Mouse (Mus musculus) spleen, postnatal 10 days (tissue): ENCODE measurements at regions not wholly inside any gene's neighbourhood (a gene's known extent, or its start where the extent isn't known, plus 50 kb on each side); places are given as distances from the start of the nearest gene placed in this dataset.
"Not testable (repeated sequence)": the region's sequence is repeated elsewhere in the genome, so short reads cannot be mapped to it uniquely, and the experiment has no call there.

ENCODE experiments used
- DNase-seq, 2 experiments: peaks; one replicate each; pipeline ENCODE4 v3.0.0; 2021 to 2022; ENCODE audit warnings: low spot score in 2 of 2

- no peak for DNase-seq
Observed at GRCm38 (mm10) chr8:31518903-31519302, 1909.6 kb upstream of the 5930422O12Rik start.

- no peak for DNase-seq
Observed at GRCm38 (mm10) chr8:31520991-31521448, 1907.5 kb upstream of the 5930422O12Rik start.

DNA sequence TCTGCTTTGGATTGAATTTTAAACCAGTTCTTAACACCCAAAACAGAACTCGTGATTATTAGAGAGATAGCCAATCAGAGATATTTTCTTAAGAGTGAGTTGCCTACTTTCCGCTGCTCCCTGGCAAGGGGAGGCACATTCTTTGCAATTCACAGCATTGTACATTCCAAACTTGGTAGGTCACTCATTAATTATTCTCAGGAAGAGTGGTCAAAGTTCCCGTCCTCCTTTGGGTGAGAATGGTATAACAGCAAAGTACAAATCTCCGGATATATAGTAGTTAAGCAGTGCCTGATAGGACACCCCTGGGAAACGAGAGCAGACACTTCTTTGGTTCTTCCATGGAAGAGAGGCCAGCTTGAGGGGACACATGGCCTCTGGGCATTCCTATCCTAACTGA lies 1903.4 kb upstream of the 5930422O12Rik start:
- DNase-seq: no peak

- DNase-seq: no peak
Observed at GRCm38 (mm10) chr8:31539251-31539650, 1889.3 kb upstream of the 5930422O12Rik start.

GRCm38 (mm10) chr8:31541646-31542045 lies 1886.9 kb upstream of the 5930422O12Rik start:
- DNase-seq: no peak

GRCm38 (mm10) chr8:31574136-31574535 lies 1854.4 kb upstream of the 5930422O12Rik start:
- DNase-seq: no peak

GRCm38 (mm10) chr8:31576129-31576528 lies 1852.4 kb upstream of the 5930422O12Rik start:
- DNase-seq: no peak

- no peak for DNase-seq
Observed at GRCm38 (mm10) chr8:31584661-31585060, 1843.8 kb upstream of the 5930422O12Rik start.

DNA sequence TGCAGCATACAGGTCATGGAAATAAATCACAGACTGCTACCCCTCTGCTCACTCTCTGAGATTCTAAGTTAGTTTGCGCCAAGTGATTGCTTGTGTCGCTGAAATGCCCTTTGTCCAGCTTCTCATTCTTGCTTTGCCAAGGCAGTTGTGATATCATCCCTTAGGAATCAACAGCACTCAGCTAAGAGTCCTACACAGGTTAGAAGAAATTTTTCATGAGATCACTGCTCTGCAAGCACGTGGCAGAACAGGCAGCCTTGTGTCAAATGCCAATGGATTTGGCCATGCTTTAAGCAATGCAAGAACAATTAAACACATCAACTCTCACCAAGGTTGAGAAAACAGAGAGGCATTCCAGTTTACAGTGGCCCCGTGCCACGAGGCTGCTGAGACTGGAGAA lies 1829.0 kb upstream of the 5930422O12Rik start:
- no peak for DNase-seq

DNA sequence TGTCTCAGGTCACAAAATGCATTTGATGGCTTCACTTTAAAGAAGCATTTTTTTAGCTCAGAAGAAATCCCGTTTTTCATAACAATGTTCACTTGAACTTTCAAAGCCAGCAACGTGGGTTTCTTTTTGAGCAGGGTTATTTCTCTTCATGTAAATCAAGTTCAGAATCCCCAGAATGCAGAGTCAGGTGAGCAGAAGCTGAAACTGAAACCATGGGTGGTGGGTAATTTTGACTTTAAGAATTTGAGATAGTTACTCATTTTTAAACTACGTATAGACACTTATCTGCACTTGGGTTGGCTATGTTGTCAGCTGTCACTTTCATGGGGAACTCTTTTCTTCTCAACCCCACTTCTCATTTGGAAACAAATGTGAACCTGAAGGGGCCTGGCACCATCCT lies 1827.5 kb upstream of the 5930422O12Rik start:
- DNase-seq: no peak

DNA sequence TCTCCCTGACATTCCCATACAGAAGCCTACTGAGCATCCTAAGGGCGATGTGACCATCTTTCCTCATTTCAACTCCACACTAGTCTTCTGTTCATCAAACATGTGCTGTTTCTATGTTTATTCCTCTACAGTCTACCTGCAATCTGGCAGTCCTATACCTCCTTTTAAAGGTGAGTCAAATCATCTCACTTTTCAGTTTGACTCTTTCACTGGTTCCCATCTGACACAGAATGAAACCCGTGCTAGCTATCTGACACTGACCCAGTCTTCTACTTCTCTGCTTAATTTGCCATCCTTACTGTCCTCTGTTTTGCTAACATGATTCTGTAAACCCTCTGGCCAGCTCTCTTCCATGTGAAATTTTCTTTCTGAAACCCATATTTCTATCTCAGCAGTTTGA lies 1812.0 kb upstream of the 5930422O12Rik start:
- DNase-seq: no peak

GRCm38 (mm10) chr8:31627708-31628107 lies 1800.8 kb upstream of the 5930422O12Rik start:
- no peak for DNase-seq

- no peak for DNase-seq
Observed at GRCm38 (mm10) chr8:31628146-31628545, 1800.4 kb upstream of the 5930422O12Rik start.

DNA sequence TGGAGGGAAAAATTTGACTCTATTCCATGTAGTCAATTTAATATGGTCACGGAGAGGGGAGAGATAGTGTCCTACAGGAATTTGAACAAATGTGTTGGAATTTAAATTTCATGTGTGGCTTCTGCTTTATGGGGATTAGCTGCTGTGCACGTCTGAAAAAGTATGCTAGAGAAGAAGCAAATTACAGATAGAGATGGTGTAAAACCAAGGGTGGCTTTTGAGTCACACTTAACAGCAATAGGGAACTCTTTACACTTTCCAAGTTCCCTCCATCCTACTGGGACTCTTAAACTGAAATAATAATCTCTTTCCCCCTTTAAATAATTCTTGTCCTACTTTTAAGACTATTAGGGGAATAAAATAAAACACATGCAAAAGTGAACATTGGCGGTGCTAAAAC lies 1790.1 kb upstream of the 5930422O12Rik start:
- no peak for DNase-seq

DNA sequence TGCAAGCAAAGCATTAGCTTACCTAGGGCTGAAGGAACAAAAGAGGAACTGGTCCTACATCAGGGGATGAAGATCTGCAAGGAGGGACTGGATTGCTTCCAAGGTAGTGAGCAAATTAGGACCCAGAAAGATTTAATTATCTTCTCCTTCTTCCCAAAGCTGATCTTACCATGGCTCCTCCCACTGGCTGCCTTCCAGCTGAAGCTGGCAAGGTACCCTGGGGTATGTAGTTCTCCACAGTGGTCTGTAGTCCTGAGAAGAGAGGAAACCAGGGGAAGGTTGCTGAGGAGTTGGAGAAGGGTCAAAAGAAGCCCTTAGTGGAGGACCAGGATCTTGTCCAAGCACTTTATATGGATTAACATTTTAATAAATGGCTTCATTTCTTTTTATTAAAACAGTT lies 1764.8 kb upstream of the 5930422O12Rik start:
- DNase-seq: no peak

DNA sequence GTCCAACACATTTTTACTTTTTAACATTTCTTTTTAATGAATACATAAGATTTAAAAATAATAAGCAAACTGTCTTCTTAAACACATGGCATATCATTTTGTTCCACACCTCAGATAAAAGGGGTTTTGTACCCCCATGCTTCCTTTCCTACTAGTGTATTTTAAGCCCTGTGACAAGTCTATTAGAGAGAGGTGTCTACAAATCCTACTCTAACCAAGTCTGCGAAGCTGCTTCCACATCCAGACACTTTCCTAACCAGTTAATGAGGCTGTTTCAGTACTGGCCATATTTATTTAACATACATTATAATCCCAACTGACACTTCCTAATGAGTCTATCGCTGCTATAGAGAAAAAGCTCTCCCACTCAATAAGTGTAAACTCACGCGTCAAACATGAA lies 1763.0 kb upstream of the 5930422O12Rik start:
- DNase-seq: no peak

- no peak for DNase-seq
Observed at GRCm38 (mm10) chr8:31704168-31704567, 1724.3 kb upstream of the 5930422O12Rik start.

GRCm38 (mm10) chr8:31713321-31714076 lies 1715.0 kb upstream of the 5930422O12Rik start:
- no peak for DNase-seq

GRCm38 (mm10) chr8:31714077-31714458 lies 1714.4 kb upstream of the 5930422O12Rik start:
- DNase-seq: no peak

- peak in 1 of 2 experiments; percentile 14 for DNase-seq
Observed at GRCm38 (mm10) chr8:31720021-31720420, 1708.5 kb upstream of the 5930422O12Rik start.

DNA sequence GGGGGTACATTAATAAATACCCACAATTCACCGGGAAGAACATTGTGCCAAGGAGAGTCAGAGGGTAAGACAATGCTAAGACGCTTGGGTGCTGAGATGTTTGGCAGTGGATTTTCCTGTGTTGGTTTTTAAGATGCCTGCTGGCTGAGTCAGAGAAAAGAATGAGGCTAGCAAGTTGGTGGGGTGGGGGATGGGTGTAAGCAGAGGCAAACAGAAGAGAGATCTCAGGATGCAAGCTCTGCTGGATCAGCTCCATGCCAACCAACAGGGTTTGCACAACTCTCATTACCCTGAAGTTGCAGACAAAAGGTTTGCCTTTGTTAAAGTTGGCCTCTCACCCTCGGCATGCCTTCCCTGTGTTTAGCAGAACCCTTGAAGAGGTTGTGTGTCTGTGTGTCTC lies 1707.9 kb upstream of the 5930422O12Rik start:
- DNase-seq: no peak

- no peak for DNase-seq
Observed at GRCm38 (mm10) chr8:31725430-31725829, 1703.1 kb upstream of the 5930422O12Rik start.

GRCm38 (mm10) chr8:31735610-31736009 lies 1692.9 kb upstream of the 5930422O12Rik start:
- DNase-seq: no peak

GRCm38 (mm10) chr8:31737314-31737713 lies 1691.2 kb upstream of the 5930422O12Rik start:
- not testable (repeated sequence) for DNase-seq
